Mouse (Mus musculus) gastrocnemius, postnatal 10 days (tissue): Measurements from ENCODE around the gene Med19. TPM values are rescaled to one million over a fixed set of nuclear protein-coding genes. Genes with fewer than 3 reads are reported as not detected.

Source experiments
- DNase-seq: peaks from one replicate; pipeline ENCODE4 v3.0.0; 2021; ENCODE audit warnings: mixed read lengths
- long read RNA-seq, 2 experiments: library from polyadenylated mRNA; stranded (forward); transcript quantifications; one replicate each; pipeline ENCODE4 v2.0.0; 2021
- total RNA-seq, 2 experiments: library from RNA; stranded (reverse); gene quantifications; 2 replicates each; pipeline ENCODE4 v1.2.3; 2021

The Med19 gene
- 10 to 100 TPM; 11.0 to 13.6 TPM for total RNA-seq
- long read RNA-seq, experiment 1, transcript Med19-201 (5 exons, 2,059 nt), result major isoform, 8 of 9 reads
- long read RNA-seq, experiment 1, partial matches to known transcripts, result 0 of 9 reads
- long read RNA-seq, experiment 1, other reads (novel, unspliced or antisense), result 1 of 9 reads
- long read RNA-seq, experiment 2, transcript Med19-201 (5 exons, 2,059 nt), result major isoform, 14 of 18 reads
- long read RNA-seq, experiment 2, partial matches to known transcripts, result 2 of 18 reads
- long read RNA-seq, experiment 2, other reads (novel, unspliced or antisense), result 2 of 18 reads

GRCm38 (mm10) chr2:84677968-84678880 lies at the start of gene Med19, which contains the start of gene Gm28635:
Gene Med19, plus strand, starts transcription at chr2:84678402.
Gene Gm28635, minus strand, starts transcription at chr2:84678041.
- DNase-seq, result peak; percentile 78

- DNase-seq, result no peak
Measured at GRCm38 (mm10) chr2:84632001-84632400, 46.2 kb upstream of the Med19 start.

- no peak for DNase-seq
Measured at GRCm38 (mm10) chr2:84632999-84633398, 45.2 kb upstream of the Med19 start.

GRCm38 (mm10) chr2:84634006-84634405 lies 44.2 kb upstream of the Med19 start:
- no peak for DNase-seq

- DNase-seq, result no peak
Measured at GRCm38 (mm10) chr2:84634934-84635482, 43.2 kb upstream of the Med19 start.

- DNase-seq, result peak; percentile 85
Measured at GRCm38 (mm10) chr2:84635611-84636010, 42.6 kb upstream of the Med19 start.

- no peak for DNase-seq
Measured at GRCm38 (mm10) chr2:84636231-84636741, 41.9 kb upstream of the Med19 start.

GRCm38 (mm10) chr2:84637452-84638165 lies 40.6 kb upstream of the Med19 start:
- DNase-seq, result peak; percentile 24

- DNase-seq, result no peak
Measured at GRCm38 (mm10) chr2:84638428-84639220, 39.6 kb upstream of the Med19 start.

- DNase-seq, result no peak
Measured at GRCm38 (mm10) chr2:84640833-84641232, 37.4 kb upstream of the Med19 start.

- DNase-seq, result no peak
Measured at GRCm38 (mm10) chr2:84646138-84646537, 32.1 kb upstream of the Med19 start.

GRCm38 (mm10) chr2:84647051-84647568 lies 31.1 kb upstream of the Med19 start:
- DNase-seq, result no peak

- no peak for DNase-seq
Measured at GRCm38 (mm10) chr2:84648369-84648768, 29.8 kb upstream of the Med19 start.

- no peak for DNase-seq
Measured at GRCm38 (mm10) chr2:84649674-84650073, 28.5 kb upstream of the Med19 start.

GRCm38 (mm10) chr2:84650464-84651195 lies 27.6 kb upstream of the Med19 start, which contains the start of gene Ctnnd1:
Gene Ctnnd1, minus strand, starts transcription at chr2:84650765.
- DNase-seq, result peak; percentile 74

GRCm38 (mm10) chr2:84653354-84653753 lies 24.8 kb upstream of the Med19 start:
- no peak for DNase-seq

- no peak for DNase-seq
Measured at GRCm38 (mm10) chr2:84655864-84656263, 22.3 kb upstream of the Med19 start.

GRCm38 (mm10) chr2:84658806-84659205 lies 19.4 kb upstream of the Med19 start, which contains the start of gene Btbd18:
Gene Btbd18, plus strand, starts transcription at chr2:84659079.
- DNase-seq, result no peak

- no peak for DNase-seq
Measured at GRCm38 (mm10) chr2:84660253-84660652, 17.9 kb upstream of the Med19 start.

GRCm38 (mm10) chr2:84662866-84663265 lies 15.3 kb upstream of the Med19 start:
- DNase-seq, result peak; percentile 45
